Mouse (Mus musculus): ENCODE measurements around the gene Cdc42bpg.

GRCm38 (mm10) chr19:6343996-6344395 lies 37.7 kb downstream of the Cdc42bpg start:
- TF ChIP-seq POLR2A (IDR thresholded peaks at IDR 0.05; ENCODE audit: insufficient read length, low read depth) (no peak), MYOG (IDR thresholded peaks at IDR 0.05; ENCODE audit: control insufficient read depth in 1 of 3, insufficient read depth in 1 of 3, insufficient read length in 2 of 3, low read depth in 2 of 3) (no peak), TCF12 (IDR thresholded peaks at IDR 0.05; ENCODE audit: insufficient read depth, poor library complexity, severe bottlenecking) (no peak)
